Mouse (Mus musculus) thymus, adult 2 months (tissue): ENCODE results near the gene Tpd52l1. TPM values are rescaled to one million over a fixed set of nuclear protein-coding genes. Genes with fewer than 3 reads are reported as not detected.
"Not testable (repeated sequence)": the region's sequence is repeated elsewhere in the genome, so short reads cannot be mapped to it uniquely, and the experiment has no call there.

Experiments
- DNase-seq: peaks from one replicate; pipeline ENCODE4 v3.0.0; 2021
- H3K27ac ChIP-seq: fragments of 200-500 bp; 2 replicates; pipeline ENCODE4 v1.5.1; 2012; ENCODE audit warnings: low read length, control low read depth; ENCODE audit not compliant: control insufficient read depth, insufficient read depth
- H3K27me3 ChIP-seq: fragments of 200-500 bp; 2 replicates; pipeline ENCODE4 v1.6.1; 2012; ENCODE audit warnings: mild to moderate bottlenecking, low read length, moderate library complexity, mixed read lengths; ENCODE audit not compliant: control insufficient read depth, insufficient read depth
- H3K36me3 ChIP-seq: fragments of 200-500 bp; 2 replicates; pipeline ENCODE4 v1.6.1; 2012; ENCODE audit warnings: mild to moderate bottlenecking, low read length, moderate library complexity; ENCODE audit not compliant: control insufficient read depth, insufficient read depth
- H3K4me1 ChIP-seq: fragments of 200-500 bp; replicated peaks from 2 replicates; pipeline ENCODE4 v1.6.1; 2012; ENCODE audit warnings: low read length; ENCODE audit not compliant: control insufficient read depth, insufficient read depth
- H3K4me3 ChIP-seq: fragments of 200-500 bp; 2 replicates; pipeline ENCODE4 v1.5.1; 2012; ENCODE audit warnings: mild to moderate bottlenecking, low read length, control low read depth, moderate library complexity; ENCODE audit not compliant: control insufficient read depth, insufficient read depth
- CTCF ChIP-seq: fragments of 200-500 bp; IDR thresholded peaks from 2 replicates; pipeline ENCODE4 v1.5.1; 2012; ENCODE audit warnings: mild to moderate bottlenecking, control low read depth, low read length, moderate library complexity, borderline replicate concordance; ENCODE audit not compliant: control insufficient read depth, poor library complexity, insufficient read depth; ENCODE audit errors: extremely low read depth
- POLR2A ChIP-seq: fragments of 200-500 bp; IDR thresholded peaks from 2 replicates; pipeline ENCODE4 v1.6.1; 2012; ENCODE audit warnings: mild to moderate bottlenecking, low read length, control low read depth, moderate library complexity; ENCODE audit not compliant: control insufficient read depth, poor library complexity, insufficient read depth; ENCODE audit errors: extremely low read depth
- WGBS: fragments of 180-500 bp; shearing (Covaris S2); methylation state at CpG from one replicate; pipeline ENCODE4 v1.1.7; 2018; 5-methylcytosine and 5-hydroxymethylcytosine counted together
- polyA plus RNA-seq: library from polyadenylated mRNA; depleted of rRNA; stranded (reverse); fragments of >200 nt; gene quantifications from 2 replicates; pipeline ENCODE4 v1.2.3, GENCODE M21; 2012

Gene Tpd52l1
- polyA plus RNA-seq, 1 experiment: 1.1 TPM

GRCm38 (mm10) chr10:31390777-31391395, 54.9 kb downstream of the Tpd52l1 start:
- no peaks in the 10 kb centered on the region for H3K27me3 ChIP-seq
- TF ChIP-seq POLR2A (no peak), CTCF (no peak)
- 82% methylated on average over 4 of the region's 4 CpGs for WGBS
- H3K4me3 ChIP-seq: no peak overlapping the region
- H3K27ac ChIP-seq: no peak overlapping the region
- no peaks in the 10 kb centered on the region for H3K36me3 ChIP-seq
- no peak for DNase-seq
- H3K4me1 ChIP-seq: no peaks in the 10 kb centered on the region

- not testable (repeated sequence) for DNase-seq, H3K4me1 ChIP-seq, H3K27ac ChIP-seq, H3K4me3 ChIP-seq, H3K36me3 ChIP-seq, H3K27me3 ChIP-seq
- 85% methylated on average over 1 of the region's 1 CpGs for WGBS
These were observed 57.2 kb downstream of the Tpd52l1 start for GRCm38 (mm10) chr10:31388566-31388965.

GRCm38 (mm10) chr10:31370200-31370599, 75.6 kb downstream of the Tpd52l1 start:
- not testable (repeated sequence) for DNase-seq, H3K4me3 ChIP-seq, H3K27ac ChIP-seq, H3K27me3 ChIP-seq, H3K36me3 ChIP-seq, H3K4me1 ChIP-seq
- WGBS: 34% methylated on average over 4 of the region's 5 CpGs

GRCm38 (mm10) chr10:31359749-31360148, 86.0 kb downstream of the Tpd52l1 start:
- WGBS: 84% methylated on average over 4 of the region's 4 CpGs
- no peaks in the 10 kb centered on the region for H3K27me3 ChIP-seq
- TF ChIP-seq POLR2A: no peak
- TF ChIP-seq CTCF: no peak
- no peaks in the 10 kb centered on the region for H3K4me1 ChIP-seq
- H3K4me3 ChIP-seq: no peak overlapping the region
- no peak for DNase-seq
- H3K27ac ChIP-seq: no peak overlapping the region
- no peaks in the 10 kb centered on the region for H3K36me3 ChIP-seq

GRCm38 (mm10) chr10:31354886-31355461, 90.8 kb downstream of the Tpd52l1 start:
- Histone ChIP-seq H3K36me3 (no peaks in the 10 kb centered on the region), H3K27me3 (no peaks in the 10 kb centered on the region), H3K4me1 (no peaks in the 10 kb centered on the region), H3K4me3 (no peak overlapping the region), H3K27ac (no peak overlapping the region)
- WGBS: 87% methylated on average over 7 of the region's 7 CpGs
- no peak for DNase-seq
- TF ChIP-seq CTCF (no peak), POLR2A (no peak)

- DNase-seq: no peak
- H3K36me3 ChIP-seq: no peaks in the 10 kb centered on the region
- TF ChIP-seq CTCF (no peak), POLR2A (no peak)
- no peaks in the 10 kb centered on the region for H3K27me3 ChIP-seq
- no peak overlapping the region for H3K27ac ChIP-seq
- no peaks in the 10 kb centered on the region for H3K4me1 ChIP-seq
- WGBS: 89% methylated on average over 2 of the region's 2 CpGs
- H3K4me3 ChIP-seq: no peak overlapping the region
These were observed 91.6 kb downstream of the Tpd52l1 start for GRCm38 (mm10) chr10:31354141-31354540.

- H3K27me3 ChIP-seq: no peaks in the 10 kb centered on the region
- DNase-seq: no peak
- TF ChIP-seq CTCF (no peak), POLR2A (no peak)
- H3K4me3 ChIP-seq: no peak overlapping the region
- WGBS: 95% methylated on average over 1 of the region's 1 CpGs
- H3K4me1 ChIP-seq: no peaks in the 10 kb centered on the region
- no peak overlapping the region for H3K27ac ChIP-seq
- H3K36me3 ChIP-seq: no peaks in the 10 kb centered on the region
These were observed 92.8 kb downstream of the Tpd52l1 start for GRCm38 (mm10) chr10:31352845-31353427.
